Mouse (Mus musculus) forebrain, embryonic 15.5 days (tissue): ENCODE measurements around the gene Mas1. TPM values are rescaled to one million over a fixed set of nuclear protein-coding genes. Genes with fewer than 3 reads are reported as not detected.

ENCODE experiments used
- ATAC-seq: fragments of 200-750 bp; cut with Nextera tagmentation; replicated peaks from 2 replicates; pipeline ENCODE4 v1.8.0; 2017; ENCODE audit warnings: mild to moderate bottlenecking, moderate TSS enrichment, moderate library complexity
- H3K27ac ChIP-seq: fragments of 300-500 bp; sonication (generic); replicated peaks from 2 replicates; pipeline ENCODE4 v1.5.1; 2015; ENCODE audit warnings: mild to moderate bottlenecking, inconsistent platforms
- H3K27me3 ChIP-seq: fragments of 300-500 bp; sonication (generic); 2 replicates; pipeline ENCODE4 v1.6.1; 2015; ENCODE audit warnings: inconsistent platforms
- H3K36me3 ChIP-seq: fragments of 300-500 bp; sonication (generic); 2 replicates; pipeline ENCODE4 v1.6.1; 2015; ENCODE audit warnings: mild to moderate bottlenecking, inconsistent platforms
- H3K4me1 ChIP-seq: fragments of 300-500 bp; sonication (generic); 2 replicates; pipeline ENCODE4 v1.6.1; 2015; ENCODE audit warnings: inconsistent platforms
- H3K4me2 ChIP-seq: fragments of 300-500 bp; sonication (generic); replicated peaks from 2 replicates; pipeline ENCODE4 v1.6.1; 2015; ENCODE audit warnings: mild to moderate bottlenecking, inconsistent platforms
- H3K4me3 ChIP-seq: fragments of 300-500 bp; sonication (generic); 2 replicates; pipeline ENCODE4 v1.5.1; 2015; ENCODE audit warnings: mild to moderate bottlenecking, inconsistent platforms
- H3K9ac ChIP-seq: fragments of 300-500 bp; sonication (generic); replicated peaks from 2 replicates; pipeline ENCODE4 v1.6.1; 2015; ENCODE audit warnings: mild to moderate bottlenecking, inconsistent platforms
- H3K9me3 ChIP-seq: fragments of 300-500 bp; sonication (generic); 2 replicates; pipeline ENCODE4 v1.6.1; 2016; ENCODE audit warnings: inconsistent platforms
- WGBS: fragments of 180-500 bp; shearing (Covaris S2); methylation state at CpG from one replicate; pipeline ENCODE4 v1.1.7; 2015; ENCODE audit warnings: mixed read lengths; 5-methylcytosine and 5-hydroxymethylcytosine counted together
- polyA plus RNA-seq: library from polyadenylated mRNA; unstranded; fragments of >200 nt; fragmentation: Nextera tagmentation; extraction: Ambion mirVana; gene quantifications from 2 replicates; pipeline ENCODE4 v1.2.1, GENCODE M21; 2015

Mas1 gene
- polyA plus RNA-seq, 1 experiment from 2014 or later, result 0.28 TPM

DNA sequence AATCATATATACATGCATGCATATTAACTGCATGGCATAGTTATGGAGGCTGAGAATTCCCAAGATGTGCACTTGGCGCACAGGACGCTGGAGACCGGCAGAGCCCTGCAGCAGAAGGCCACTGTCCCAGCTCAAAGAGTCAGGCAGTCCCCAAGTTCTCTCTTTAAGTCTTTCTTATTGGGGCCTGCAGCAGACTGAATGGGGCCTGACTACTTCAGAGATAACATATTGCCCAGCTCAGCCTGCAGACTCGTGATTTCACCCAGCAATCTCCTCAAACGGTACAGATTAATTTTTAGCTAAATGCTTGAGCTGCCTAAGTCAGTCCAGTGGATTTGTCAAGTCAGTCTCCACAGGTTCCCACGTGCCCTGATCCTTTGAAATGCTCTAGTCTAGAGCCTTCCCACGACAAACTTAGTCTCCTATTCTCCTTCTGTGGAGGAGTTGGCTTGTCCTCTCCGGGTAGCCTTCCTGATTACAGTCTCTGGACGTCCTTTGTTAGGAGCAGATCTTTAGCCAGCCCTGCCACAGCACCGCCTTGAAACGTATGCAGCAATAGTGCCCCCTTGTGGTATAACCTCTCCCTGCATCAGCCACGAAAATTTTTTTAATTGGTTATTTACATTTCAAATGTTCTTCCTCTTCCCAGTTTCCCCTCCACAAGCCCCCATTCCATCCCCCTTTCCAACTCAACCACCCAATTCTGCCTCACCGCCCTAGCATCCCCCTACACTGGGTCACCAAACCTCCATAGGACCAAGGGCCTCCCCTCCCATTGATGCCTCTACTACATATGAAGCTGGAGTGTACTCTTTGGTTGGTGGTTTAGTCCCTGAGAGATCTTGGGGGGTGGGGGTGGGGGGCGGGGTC, 57.6 kb downstream of the Mas1 start:
- no peak overlapping the region for H3K27ac ChIP-seq
- WGBS, result 27% methylated on average over 14 of the region's 14 CpGs
- no peak overlapping the region for H3K9ac ChIP-seq
- no peak overlapping the region for H3K4me3 ChIP-seq
- no peaks in the 10 kb centered on the region for H3K27me3 ChIP-seq
- H3K4me1 ChIP-seq, result no peaks in the 10 kb centered on the region
- ATAC-seq, result peak; percentile 91
- H3K4me2 ChIP-seq, result no peak overlapping the region
- no peaks in the 10 kb centered on the region for H3K9me3 ChIP-seq
- no peaks in the 10 kb centered on the region for H3K36me3 ChIP-seq

DNA sequence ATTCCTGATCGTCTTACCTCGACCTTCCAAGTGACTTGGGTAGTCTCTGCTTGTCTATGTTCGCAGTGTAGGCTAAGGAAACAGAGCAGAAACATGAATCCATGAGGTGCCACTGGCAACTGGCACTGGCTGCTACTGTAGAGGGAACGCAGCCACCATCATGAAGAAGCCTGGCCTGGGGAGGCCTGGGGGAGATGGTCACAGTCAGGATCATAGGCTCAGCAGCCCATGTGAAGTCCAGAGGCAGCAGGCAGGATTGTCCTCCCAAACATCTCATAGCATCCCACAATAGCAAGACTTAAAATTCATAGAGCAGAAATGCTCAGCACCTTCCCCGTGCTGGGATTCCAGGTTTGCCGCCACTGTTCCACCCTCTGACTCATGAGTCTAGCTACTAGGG, 59.1 kb downstream of the Mas1 start:
- no peak overlapping the region for H3K4me2 ChIP-seq
- H3K4me1 ChIP-seq, result no peaks in the 10 kb centered on the region
- WGBS, result 94% methylated on average over 6 of the region's 6 CpGs
- H3K4me3 ChIP-seq, result no peak overlapping the region
- no peaks in the 10 kb centered on the region for H3K27me3 ChIP-seq
- no peaks in the 10 kb centered on the region for H3K9me3 ChIP-seq
- no peak for ATAC-seq
- H3K27ac ChIP-seq, result no peak overlapping the region
- no peaks in the 10 kb centered on the region for H3K36me3 ChIP-seq
- H3K9ac ChIP-seq, result no peak overlapping the region

DNA sequence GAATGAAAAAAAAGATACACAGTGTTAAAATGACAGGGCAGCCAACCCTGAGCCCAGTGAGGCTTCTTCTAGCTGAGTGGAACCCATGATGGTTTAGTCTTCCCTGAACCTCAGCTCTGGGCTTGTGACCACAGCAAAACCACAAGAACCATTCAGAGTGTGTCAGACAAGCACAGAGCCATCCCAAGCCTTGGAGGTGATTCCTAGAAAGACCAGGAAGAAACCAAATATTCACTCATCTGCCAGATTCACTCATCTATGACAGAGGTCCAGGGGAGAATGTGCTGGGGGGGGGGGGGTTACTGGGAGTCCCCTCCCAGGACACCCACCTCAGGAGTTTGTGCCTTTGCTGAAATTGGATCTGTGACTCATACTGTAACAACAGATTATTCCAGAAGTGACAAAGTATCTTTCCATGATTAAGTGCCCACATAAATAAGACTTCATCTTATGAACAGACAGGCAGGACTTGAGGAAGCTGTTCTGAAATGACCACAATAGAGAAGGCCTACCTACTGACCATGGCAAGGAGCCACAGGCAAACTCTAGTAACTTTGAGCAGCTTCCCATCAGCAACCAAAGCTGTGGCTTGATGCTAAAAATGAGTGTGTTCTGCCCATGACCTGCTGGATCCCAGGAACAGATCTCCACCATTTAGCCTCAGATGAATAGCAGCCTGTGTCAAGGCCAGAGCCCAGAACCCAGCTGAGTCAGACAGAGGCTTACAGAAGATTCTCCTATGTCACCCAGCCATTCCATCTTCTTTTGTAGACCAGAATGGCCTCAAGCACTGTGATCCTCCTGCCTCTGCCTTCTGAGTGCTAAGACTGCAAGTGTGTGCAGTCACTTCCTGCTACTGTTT, 63.1 kb downstream of the Mas1 start:
- no peaks in the 10 kb centered on the region for H3K27me3 ChIP-seq
- no peak for ATAC-seq

DNA sequence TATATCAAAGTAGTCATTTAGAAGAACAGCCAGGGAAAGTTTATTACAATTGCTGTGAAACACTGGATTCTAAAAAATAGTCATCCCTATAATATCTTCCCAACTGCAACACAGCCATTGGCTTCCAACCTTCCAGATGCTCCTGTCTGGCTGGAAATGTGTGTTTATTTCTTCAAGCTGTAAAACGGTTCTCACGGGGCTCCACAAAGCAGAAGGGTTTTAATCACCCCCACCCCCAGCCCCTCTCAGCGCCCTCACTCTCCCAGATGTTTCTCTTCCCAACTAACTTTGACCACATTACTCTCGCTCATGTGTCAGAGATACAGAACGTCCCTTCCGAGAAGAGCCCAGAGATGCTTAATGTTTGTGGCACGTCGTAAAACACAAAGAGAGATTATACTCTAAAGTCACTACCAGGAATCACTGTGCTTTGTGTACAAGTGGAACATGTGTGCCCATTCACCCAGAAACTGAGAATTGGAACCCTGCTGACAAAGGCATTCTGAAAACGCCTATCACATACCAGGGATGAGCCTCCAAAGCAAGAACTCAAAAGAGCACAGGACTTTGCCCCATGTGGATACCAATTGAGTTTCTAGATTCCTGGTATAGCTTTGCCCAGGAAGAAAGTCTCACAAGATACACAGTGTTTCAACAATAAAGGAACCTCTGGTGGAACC, 65.9 kb downstream of the Mas1 start:
- no peak overlapping the region for H3K9ac ChIP-seq
- H3K4me3 ChIP-seq, result no peak overlapping the region
- no peaks in the 10 kb centered on the region for H3K27me3 ChIP-seq
- no peak for ATAC-seq
- H3K4me2 ChIP-seq, result no peak overlapping the region
- H3K4me1 ChIP-seq, result no peaks in the 10 kb centered on the region
- H3K9me3 ChIP-seq, result no peaks in the 10 kb centered on the region
- H3K36me3 ChIP-seq, result no peaks in the 10 kb centered on the region
- 63% methylated on average over 9 of the region's 9 CpGs for WGBS
- H3K27ac ChIP-seq, result no peak overlapping the region

More for the DNA sequence above, 63.1 kb downstream of the Mas1 start:
- Histone ChIP-seq H3K36me3 (no peaks in the 10 kb centered on the region), H3K4me2 (no peak overlapping the region), H3K9me3 (no peaks in the 10 kb centered on the region), H3K4me1 (no peaks in the 10 kb centered on the region), H3K9ac (no peak overlapping the region), H3K4me3 (no peak overlapping the region), H3K27ac (no peak overlapping the region)

DNA sequence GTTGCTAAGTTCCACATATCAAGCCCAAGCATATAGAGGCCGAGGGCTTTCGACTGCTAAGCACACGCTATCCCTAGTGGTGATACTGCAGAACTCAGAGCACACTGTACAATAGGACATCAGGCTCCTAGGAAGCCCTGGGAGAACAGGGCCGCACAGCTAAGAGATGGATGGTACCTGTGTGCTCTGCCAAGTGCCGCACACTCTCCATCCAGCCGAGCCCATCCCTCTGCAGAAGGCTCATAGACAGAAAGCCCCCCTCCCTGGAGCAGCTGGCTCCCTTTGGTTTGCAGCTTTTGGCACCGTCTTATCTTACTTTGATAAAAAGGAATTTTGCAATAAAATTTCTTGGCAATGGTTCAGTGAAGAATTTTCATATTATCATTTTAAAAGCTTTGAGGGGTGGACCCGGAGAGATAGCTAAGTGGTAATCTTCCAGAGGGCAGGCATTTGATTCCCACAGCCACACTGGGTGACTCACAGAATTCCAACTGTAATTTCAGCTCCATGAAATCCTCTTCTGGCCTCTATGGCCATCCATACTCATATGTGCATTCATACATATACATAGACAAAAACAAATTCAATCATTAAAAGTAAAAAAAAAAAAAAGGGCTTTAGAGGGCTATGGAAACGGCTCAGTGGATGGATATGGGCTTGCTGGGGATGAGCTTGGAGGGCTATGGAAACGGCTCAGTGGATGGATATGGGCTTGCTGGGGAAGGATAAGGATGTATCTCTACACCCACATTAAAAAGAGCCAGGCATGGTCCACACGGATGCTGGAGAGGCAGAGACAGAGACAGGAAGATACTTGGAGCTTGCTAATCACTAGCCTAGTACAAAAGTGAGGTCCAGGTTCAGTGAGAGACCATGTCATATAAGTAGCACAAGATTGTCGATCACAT, 68.3 kb downstream of the Mas1 start:
- H3K9ac ChIP-seq, result no peak overlapping the region
- H3K4me2 ChIP-seq, result no peak overlapping the region
- H3K36me3 ChIP-seq, result no peaks in the 10 kb centered on the region
- H3K9me3 ChIP-seq, result no peaks in the 10 kb centered on the region
- no peaks in the 10 kb centered on the region for H3K27me3 ChIP-seq
- no peak overlapping the region for H3K27ac ChIP-seq
- H3K4me3 ChIP-seq, result no peak overlapping the region
- ATAC-seq, result no peak
- no peaks in the 10 kb centered on the region for H3K4me1 ChIP-seq
- 86% methylated on average over 12 of the region's 12 CpGs for WGBS

DNA sequence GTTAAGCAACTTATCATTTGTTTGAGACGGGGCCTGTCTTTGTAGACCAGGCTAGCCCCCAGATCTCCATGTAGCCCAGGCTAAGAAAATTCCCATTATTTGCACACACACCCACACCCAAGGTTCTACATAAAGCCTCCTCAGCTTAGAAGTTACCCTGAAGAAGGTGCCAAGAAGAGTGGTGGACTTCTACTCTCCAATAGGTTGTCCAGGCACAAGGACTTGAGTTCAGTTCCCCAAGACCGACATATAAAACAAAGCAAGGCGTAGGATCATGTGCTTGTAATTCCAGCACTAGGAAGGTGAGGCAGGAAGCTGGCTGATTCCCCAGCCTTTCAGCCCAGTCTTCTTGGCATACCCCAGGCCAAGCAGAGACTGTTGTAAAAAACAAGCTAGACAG, 69.4 kb downstream of the Mas1 start:
- Histone ChIP-seq H3K4me1 (peaks cover 6% of the 10 kb centered on the region; the same call in 1 of the 2 replicates), H3K9me3 (no peaks in the 10 kb centered on the region), H3K9ac (no peak overlapping the region), H3K27me3 (no peaks in the 10 kb centered on the region), H3K36me3 (no peaks in the 10 kb centered on the region), H3K27ac (no peak overlapping the region), H3K4me3 (no peak overlapping the region), H3K4me2 (no peak overlapping the region)
- no peak for ATAC-seq
- 95% methylated on average over 3 of the region's 3 CpGs for WGBS

DNA sequence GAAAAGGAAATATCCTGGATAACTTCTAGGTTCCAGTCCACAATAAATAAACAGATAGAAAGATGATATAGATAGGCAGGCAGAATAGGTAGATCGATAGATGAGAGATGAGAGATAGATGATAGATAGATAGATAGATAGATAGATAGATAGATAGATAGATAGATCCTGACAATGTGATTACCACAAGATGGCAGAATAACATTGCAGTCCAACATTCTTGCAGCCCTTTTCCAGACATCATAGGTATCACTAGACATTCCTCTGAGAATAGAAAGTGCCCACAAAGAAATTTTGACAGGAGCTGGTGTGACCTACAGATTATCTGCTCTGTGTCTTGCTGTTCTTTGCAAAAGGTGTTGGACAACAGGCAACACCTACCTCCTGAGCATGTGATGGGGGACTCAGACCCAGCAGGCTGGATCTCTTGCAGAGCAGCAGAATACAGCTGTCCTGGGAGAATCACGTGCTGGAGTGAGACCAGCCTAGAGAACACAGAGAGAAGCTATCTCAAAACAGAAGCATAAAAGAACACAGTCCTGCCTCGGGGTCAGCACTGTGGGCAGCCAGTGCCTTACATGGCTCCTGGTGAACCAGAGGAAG, 70.4 kb downstream of the Mas1 start:
- Histone ChIP-seq H3K9ac (no peak overlapping the region), H3K4me1 (peaks cover 7% of the 10 kb centered on the region), H3K36me3 (no peaks in the 10 kb centered on the region), H3K4me2 (no peak overlapping the region), H3K27ac (no peak overlapping the region), H3K9me3 (no peaks in the 10 kb centered on the region), H3K4me3 (no peak overlapping the region), H3K27me3 (no peaks in the 10 kb centered on the region)
- WGBS, result 83% methylated on average over 3 of the region's 3 CpGs
- ATAC-seq, result no peak

DNA sequence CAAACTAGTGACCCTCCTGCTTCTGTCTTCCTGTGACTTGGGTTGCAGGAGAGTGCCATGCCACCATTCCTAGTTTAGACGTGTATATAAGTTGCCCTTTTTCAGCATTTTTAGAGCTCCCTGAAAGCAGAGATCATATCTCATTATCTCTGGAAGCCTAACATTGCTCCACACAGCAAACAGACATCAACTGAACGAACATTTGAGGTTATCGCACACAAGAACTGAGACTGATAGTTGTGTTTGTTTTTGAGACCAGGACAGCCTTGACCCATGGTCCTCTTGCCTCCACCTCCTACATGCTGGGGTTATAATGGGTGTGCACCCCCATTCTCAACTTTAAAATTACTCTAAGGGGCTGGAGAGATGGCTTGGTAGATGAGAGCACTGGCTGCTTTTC, 71.3 kb downstream of the Mas1 start:
- Histone ChIP-seq H3K4me1 (peaks cover 11% of the 10 kb centered on the region), H3K4me2 (no peak overlapping the region), H3K27me3 (no peaks in the 10 kb centered on the region), H3K36me3 (no peaks in the 10 kb centered on the region), H3K9ac (no peak overlapping the region), H3K27ac (no peak overlapping the region), H3K9me3 (no peaks in the 10 kb centered on the region), H3K4me3 (no peak overlapping the region)
- 91% methylated on average over 3 of the region's 3 CpGs for WGBS
- no peak for ATAC-seq

DNA sequence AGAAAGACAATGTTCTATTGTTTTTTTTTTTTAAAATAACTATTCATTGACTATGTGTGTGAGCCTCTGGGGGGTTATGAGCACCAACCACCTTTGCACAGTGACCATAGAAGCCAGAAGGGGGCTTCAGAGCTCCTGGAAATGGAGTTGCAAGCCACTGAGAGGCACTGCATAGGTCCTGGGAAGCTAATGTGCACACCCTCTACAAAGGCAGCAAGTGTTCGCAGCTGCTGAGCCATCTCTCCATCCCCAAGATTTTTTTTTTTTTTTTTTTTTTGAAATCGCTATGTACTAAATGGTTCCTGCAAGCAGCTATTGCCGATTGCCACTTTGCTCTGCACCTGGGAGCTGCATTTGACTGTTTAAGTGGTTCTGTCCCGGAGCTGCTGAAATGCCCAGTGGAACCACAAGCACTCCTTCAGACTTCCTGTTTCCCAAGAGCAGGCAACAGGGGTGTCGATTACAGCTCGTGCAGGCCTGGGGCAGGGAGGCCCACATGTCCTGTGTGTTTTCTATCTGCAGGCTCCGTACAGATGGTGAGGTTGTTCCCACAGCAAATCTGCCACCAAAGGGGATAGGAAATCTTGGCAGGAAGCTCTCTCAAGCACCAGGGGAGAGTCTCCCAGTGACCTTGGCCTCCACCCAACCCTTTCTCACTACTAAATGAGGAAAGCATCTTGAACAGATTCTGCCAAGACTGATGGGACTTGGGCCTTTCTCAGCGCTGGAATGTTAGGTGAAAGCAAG, 74.1 kb downstream of the Mas1 start:
- no peak overlapping the region for H3K4me2 ChIP-seq
- H3K27ac ChIP-seq, result no peak overlapping the region
- H3K4me1 ChIP-seq, result peaks cover 27% of the 10 kb centered on the region
- 0 out of 2 replicates have a peak, but pooled peaks have one; percentile 29 for ATAC-seq
- H3K9me3 ChIP-seq, result no peaks in the 10 kb centered on the region
- 66% methylated on average over 8 of the region's 8 CpGs for WGBS
- H3K27me3 ChIP-seq, result no peaks in the 10 kb centered on the region
- H3K9ac ChIP-seq, result no peak overlapping the region
- H3K36me3 ChIP-seq, result no peaks in the 10 kb centered on the region
- H3K4me3 ChIP-seq, result no peak overlapping the region

DNA sequence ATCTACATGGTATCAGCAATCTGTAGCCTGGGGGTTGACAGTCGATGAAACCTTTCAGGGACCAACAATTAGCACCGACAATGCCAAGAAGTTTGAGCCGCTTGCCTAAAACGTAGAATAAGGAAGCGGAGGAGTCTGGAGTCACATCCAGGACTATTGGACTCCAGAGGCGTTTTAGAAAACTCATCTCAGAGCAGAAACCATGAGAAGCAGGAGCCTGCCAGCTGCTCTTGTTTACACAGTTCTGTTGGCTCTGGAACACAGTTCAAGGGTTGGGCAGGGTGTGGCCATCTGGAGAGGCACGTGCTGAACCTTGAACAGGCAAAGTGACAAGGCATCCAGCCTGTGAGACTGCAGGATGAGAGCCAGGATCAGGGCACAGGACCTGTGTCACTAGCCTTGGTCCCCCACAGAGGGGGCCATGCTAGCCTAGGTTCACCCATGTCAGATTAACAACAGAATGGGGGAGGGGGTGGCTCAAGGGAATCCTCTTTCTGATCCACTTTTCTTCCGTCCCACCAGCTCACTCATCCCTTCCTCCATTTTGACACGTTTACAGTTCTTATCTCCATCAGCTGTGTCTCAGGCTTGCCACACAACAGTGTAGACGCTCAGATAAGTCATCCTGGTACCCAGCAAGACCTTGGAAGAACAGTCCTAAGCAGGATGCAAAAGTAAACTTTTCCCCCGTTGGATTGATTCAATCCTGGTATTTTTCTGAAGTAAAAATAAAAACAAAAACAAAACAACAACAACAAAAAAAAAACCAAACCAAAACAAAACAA, 75.3 kb downstream of the Mas1 start:
- ATAC-seq, result no peak
- H3K9me3 ChIP-seq, result no peaks in the 10 kb centered on the region

More for the DNA sequence above, 75.3 kb downstream of the Mas1 start:
- Histone ChIP-seq H3K27me3 (no peaks in the 10 kb centered on the region), H3K4me2 (no peak overlapping the region), H3K27ac (no peak overlapping the region), H3K9ac (no peak overlapping the region), H3K4me1 (peaks cover 27% of the 10 kb centered on the region), H3K36me3 (no peaks in the 10 kb centered on the region), H3K4me3 (no peak overlapping the region)
- WGBS, result 76% methylated on average over 11 of the region's 11 CpGs
